Mouse (Mus musculus) brain, embryonic 14.5 days (tissue): ENCODE measurements at regions not wholly inside any gene's neighbourhood (a gene's known extent, or its start where the extent isn't known, plus 50 kb on each side); places are given as distances from the start of the nearest gene placed in this dataset.

ENCODE experiments used
- CTCF ChIP-seq: fragments of 200-500 bp; IDR thresholded peaks from 2 replicates; pipeline ENCODE4 v1.5.1; 2012; ENCODE audit warnings: inconsistent platforms, mild to moderate bottlenecking, moderate library complexity, borderline replicate concordance; ENCODE audit not compliant: insufficient read depth, insufficient read length; ENCODE audit errors: extremely low read depth
- POLR2A ChIP-seq: fragments of 200-500 bp; IDR thresholded peaks from 2 replicates; pipeline ENCODE4 v1.6.1; 2012; ENCODE audit warnings: mild to moderate bottlenecking, inconsistent platforms, borderline replicate concordance; ENCODE audit not compliant: poor library complexity, insufficient read depth, insufficient read length, severe bottlenecking; ENCODE audit errors: extremely low read depth

DNA sequence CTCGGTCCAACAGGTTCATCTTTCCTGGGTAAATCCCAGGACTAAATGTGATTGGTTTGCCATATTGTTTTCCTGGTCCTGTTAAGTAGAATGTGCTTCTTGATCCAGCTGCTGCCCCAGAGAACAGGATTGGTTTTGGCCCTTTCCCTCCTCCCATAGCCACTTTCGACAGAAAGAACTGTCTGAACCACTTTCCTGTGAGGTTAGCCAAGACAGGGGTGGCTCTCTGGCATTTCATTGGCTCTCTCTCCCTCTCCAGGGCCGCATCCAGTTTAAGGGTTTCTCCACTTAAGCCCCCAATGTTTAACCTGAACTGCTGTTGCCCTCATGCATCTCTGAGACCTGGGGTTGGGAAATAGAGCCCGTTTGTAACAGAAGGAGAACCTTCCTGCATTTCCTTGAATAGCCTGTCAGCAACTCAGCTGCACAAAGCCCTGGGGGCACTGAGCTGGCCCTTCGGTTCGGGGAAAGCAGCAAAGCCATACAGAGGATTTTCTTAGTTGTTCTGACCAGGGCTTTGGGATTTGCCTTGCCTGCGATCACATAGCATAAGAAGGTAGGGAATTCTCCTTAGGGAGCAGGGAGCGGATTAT lies 109.7 kb downstream of the Snx19 start:
- TF ChIP-seq CTCF (no peak), POLR2A (no peak)
